Comparison of ENCODE assay signal across 1 mouse cellular context in the genomic region with DNA sequence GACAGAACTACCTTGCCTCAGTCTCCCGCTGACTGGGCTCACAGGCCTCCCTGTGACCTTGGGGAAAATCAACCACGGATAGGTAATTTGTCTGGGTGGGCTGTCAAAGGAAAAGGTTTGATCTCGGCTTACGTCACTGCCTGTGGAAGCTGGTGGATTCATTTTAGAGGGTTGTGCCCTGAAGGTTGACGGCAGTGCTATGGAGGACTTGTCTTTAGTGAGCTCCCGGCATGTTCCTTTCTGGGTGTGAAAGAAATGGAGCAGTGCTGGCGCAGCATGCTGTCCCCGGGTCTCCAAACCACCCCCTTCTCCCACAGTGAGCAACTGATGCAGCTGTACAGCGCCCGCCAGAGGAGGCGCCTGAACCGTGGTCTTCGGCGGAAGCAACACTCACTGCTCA.
A peak's percentile ranks its signal among the peaks of the same experiment; 100 is the strongest.
TF ChIP-seq lines count a peak whose summit lies in the region.

No protein-coding gene starts in this region.

TF ChIP-seq in CH12.LX, 34 proteins besides CTCF, POLR2A, EP300 and RAD21:
- TF ChIP-seq CHD1 (IDR thresholded peaks at IDR 0.05; ENCODE audit: low read depth, low read length) (0 out of 2 replicates have a peak, but pooled peaks have one; percentile 28), MXI1 (IDR thresholded peaks at IDR 0.05; ENCODE audit: low read depth, low read length) (peak; percentile 13; the same call in 1 of the 2 replicates), SMC3 (IDR thresholded peaks at IDR 0.05; ENCODE audit: low read depth, low read length) (no peak)
TF ChIP-seq in CH12.LX: peak in this region for 2.
